Mouse (Mus musculus): Measurements from ENCODE around the gene Rfxank.

The Rfxank gene
- long read RNA-seq, experiment 1, partial matches to known transcripts, result 0 of 5 reads
- long read RNA-seq, experiment 1, other reads (novel, unspliced or antisense), result 3 of 5 reads
- long read RNA-seq, experiment 2, transcript Rfxank-201 (9 exons, 3,609 nt), result major isoform, 7 of 10 reads
- long read RNA-seq, experiment 2, partial matches to known transcripts, result 0 of 10 reads
- long read RNA-seq, experiment 2, other reads (novel, unspliced or antisense), result 1 of 10 reads

DNA sequence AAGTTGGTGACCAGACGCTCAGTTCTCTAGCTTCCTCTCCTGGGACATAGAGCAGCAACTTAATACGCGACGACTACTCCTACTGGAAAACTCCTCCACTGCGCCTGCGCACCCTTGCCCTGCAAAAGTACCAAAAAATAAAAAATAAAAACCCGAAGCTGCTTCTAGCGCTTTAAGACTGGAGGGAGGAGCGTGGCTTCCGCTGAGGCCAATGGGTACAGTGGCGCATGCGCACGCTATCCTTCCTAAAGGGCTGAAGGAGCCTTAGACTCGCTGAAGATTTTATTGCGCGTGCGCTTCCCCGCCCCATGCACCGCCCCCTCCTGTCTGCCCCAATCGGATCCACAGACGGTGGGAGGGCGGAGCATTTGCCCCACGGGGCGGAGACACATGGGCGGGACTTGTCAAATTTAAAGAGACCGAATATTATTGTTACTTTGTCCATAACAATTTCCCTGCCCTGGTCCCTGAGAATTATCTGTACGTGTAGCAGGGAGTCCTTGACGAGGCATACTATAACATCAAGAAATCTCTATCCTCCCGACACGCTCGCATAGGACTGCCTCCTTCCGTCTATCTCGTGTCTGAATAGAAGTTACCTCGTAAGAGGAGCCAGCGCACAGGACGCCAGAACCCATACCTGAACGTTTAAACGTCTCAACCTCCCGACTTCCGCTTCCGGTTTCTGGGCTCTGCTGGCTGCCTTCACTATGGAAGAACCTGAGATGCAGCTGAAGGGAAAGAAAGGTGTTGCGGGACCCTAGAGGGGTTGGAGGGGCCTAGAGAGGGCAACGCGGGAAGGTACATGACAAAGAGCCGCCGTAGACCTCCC is at the start of gene Rfxank, which contains the start of the genes Borcs8 and Mef2b:
Gene Rfxank, minus strand, starts transcription at position 129 of the 832 bp plus-strand sequence.
Gene Borcs8, plus strand, starts transcription at position 474 of the 832 bp plus-strand sequence.
Gene Mef2b, plus strand, starts transcription at position 686 of the 832 bp plus-strand sequence.
- intact Hi-C loops (cut with DNase I), result no loop called here

DNA sequence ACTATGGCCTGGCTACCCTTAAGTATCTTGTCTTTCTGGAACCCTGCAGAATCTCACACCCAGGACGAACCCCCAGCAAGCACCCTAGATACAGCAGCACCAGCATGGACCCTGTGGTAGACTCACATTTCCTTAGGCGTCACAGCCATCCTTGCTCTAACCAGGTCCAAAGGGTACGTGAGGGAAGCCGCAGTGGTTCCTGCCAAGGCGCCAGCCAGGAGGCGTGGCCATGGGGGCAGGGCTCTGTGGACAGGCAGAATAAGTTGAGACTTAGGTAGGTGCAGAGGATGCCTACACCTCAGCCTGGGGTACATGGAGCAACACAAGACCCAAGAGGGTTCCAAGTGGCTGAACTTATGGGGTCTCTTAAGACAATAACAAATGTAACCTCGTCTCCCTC is 49.8 kb upstream of the Rfxank start:
- intact Hi-C loops (cut with DNase I), result no loop called here

- intact Hi-C loops (cut with DNase I), result loop anchor here (5.0 kb wide), 1 partner anchor 39 kb away; no protein-coding TSS in a partner anchor
Measured at GRCm38 (mm10) chr8:70183194-70183593, 44.2 kb upstream of the Rfxank start.

DNA sequence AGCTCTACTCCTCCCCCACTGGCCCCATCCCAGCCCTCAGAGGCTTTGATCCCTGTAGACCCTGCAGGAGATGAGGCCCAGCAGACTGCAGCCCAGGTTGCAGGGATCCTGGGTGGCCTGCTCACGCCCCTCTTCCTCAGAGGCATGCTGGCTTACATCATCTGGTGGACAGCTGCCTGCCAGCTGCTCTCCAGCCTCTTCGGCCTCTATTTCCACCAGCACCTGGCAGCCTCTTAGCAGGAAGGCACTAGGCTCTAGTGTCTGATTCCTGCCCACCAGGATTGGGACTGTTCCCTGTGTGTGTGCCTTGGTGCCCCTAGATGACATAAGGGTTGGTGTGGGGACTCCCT is 42.9 kb upstream of the Rfxank start:
- intact Hi-C loops (cut with DNase I), result loop anchor here (5.0 kb wide), 1 partner anchor 40 kb away; no protein-coding TSS in a partner anchor

- intact Hi-C loops (cut with DNase I), result loop anchor here (5.0 kb wide), 1 partner anchor 41 kb away; no protein-coding TSS in a partner anchor
Measured at GRCm38 (mm10) chr8:70181212-70181902, 42.4 kb upstream of the Rfxank start.

DNA sequence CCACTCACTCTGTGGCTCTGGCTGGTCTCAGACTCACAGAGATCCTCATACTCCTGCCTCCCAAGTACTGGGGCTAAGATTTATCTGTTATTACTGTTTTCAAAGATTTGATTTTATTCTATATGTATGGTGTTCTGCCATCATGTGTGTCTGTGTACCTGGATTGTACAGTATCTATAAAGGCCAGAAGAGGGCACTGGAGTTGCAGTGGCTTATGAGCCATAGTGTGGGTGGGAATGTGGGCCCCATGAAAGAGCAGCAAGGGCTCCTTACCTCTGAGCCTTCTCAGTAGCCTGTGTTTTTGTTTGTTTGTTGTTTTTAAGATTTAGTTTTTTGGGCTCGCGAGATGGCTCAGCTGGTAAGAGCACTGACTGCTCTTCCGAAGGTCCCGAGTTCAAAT is 40.1 kb upstream of the Rfxank start:
- intact Hi-C loops (cut with DNase I), result no loop called here

DNA sequence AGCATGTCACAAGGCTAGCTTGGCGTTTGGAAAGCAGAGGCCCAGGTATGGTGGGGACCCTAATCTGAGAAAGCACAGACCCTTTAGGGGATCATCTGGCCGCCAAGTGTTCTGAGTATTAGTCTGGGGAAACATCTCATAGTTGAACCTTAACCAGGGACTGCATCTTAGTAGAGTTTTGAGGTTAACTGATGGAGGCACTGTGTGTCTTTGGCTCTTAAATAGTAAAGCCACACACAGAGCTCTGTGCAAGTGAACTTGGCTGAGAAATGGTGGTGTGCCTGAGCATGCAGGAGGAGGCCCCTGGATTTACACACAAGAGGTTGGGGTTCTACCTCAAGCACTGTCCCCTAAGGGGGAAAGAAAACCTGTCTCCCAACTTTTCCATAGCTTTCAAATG is 39.3 kb upstream of the Rfxank start:
- intact Hi-C loops (cut with DNase I), result no loop called here

DNA sequence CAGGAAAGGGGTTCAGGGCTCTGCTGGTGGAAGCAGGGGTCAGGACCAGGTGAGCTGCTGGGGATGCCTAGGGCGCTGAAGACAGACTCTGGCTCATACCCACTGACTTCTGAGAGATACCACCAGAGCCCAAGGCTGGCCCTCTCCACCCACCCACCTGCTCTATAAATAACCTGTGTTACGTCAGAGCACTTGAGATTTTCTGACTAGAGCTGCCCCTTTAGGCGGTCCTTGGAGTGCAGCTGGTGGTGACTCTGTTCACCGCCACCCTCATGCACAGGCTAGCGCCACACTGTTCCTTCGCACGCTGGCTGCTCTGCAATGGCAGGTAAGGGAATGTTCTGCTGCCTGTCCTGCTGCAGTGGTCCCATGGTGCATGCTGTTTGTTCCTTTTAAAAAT is 35.1 kb upstream of the Rfxank start:
- intact Hi-C loops (cut with DNase I), result no loop called here

GRCm38 (mm10) chr8:70173320-70173719 is 34.4 kb upstream of the Rfxank start:
- intact Hi-C loops (cut with DNase I), result no loop called here

- intact Hi-C loops (cut with DNase I), result no loop called here
Measured at GRCm38 (mm10) chr8:70172043-70172681, 33.2 kb upstream of the Rfxank start, which contains the start of gene Tmem161a. Tmem161a (plus strand) TSS chr8:70172356.

GRCm38 (mm10) chr8:70171240-70171639 is 32.3 kb upstream of the Rfxank start:
- intact Hi-C loops (cut with DNase I), result no loop called here

DNA sequence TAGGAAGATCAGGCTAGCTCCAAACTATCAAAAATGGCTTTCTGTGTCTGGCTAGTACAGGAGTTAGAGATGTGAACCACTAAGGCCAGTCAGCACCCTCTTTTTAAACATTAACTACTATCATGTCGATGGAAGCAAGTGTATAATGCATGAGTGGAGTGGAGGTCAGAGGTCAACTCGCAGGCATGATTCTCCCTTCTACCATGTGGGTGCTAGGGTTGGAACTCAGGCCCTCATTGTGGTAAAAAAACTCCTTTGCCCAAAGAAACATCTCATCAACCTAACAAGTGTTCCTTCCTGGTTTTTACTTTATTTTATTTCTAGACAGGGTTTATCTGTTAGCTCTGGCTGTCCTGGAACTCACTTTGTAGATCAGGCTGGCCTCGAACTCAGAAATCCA is 31.8 kb upstream of the Rfxank start:
- intact Hi-C loops (cut with DNase I), result no loop called here

GRCm38 (mm10) chr8:70170116-70170515 is 31.2 kb upstream of the Rfxank start:
- intact Hi-C loops (cut with DNase I), result no loop called here

- intact Hi-C loops (cut with DNase I), result loop anchor here (5.0 kb wide), 2 partner anchors 59 to 294 kb away; no protein-coding TSS in a partner anchor
Measured at GRCm38 (mm10) chr8:70166504-70167110, 27.7 kb upstream of the Rfxank start.

- intact Hi-C loops (cut with DNase I), result no loop called here
Measured at GRCm38 (mm10) chr8:70163316-70163715, 24.4 kb upstream of the Rfxank start.

DNA sequence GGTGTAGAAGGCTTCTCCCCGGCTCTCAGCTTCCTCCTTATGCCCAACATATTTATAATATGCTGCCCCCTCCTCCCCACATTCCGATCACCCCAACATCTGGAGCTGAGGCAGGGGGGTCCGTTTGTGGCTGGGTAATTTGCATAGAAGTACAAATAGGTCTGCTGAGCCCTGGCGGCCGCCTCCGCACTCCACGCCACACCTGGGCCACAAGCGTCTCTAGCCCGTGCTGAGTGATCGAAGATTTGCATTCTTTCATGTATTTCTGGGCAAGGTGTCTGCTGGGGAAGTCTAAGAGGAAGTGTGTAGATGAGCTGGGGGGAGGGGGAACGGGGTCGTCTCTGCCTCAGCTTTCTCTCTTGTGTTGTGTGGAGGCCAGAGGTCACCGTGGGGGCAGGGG is 21.1 kb upstream of the Rfxank start:
- intact Hi-C loops (cut with DNase I), result no loop called here

DNA sequence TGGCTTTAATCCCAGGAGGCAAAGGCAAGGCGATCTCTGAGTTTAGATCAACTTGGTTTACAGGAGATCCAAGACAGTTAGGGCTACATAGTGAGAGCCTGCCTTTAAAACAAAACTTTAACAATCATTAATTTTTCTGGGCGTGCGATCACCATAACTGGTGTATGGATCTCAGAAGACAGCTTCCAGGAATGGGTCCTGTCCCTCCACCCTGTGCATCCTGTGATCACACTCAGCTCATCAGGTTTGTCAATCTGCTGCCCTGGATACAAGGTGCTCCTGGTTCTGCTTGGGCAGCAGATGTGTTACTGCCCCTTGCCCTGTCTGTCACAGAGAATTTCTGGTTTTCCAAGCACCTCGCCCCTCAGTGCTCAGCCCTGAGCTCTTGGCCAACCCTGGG is 20.3 kb upstream of the Rfxank start:
- intact Hi-C loops (cut with DNase I), result no loop called here

- intact Hi-C loops (cut with DNase I), result no loop called here
Measured at GRCm38 (mm10) chr8:70158069-70158853, 19.3 kb upstream of the Rfxank start.

DNA sequence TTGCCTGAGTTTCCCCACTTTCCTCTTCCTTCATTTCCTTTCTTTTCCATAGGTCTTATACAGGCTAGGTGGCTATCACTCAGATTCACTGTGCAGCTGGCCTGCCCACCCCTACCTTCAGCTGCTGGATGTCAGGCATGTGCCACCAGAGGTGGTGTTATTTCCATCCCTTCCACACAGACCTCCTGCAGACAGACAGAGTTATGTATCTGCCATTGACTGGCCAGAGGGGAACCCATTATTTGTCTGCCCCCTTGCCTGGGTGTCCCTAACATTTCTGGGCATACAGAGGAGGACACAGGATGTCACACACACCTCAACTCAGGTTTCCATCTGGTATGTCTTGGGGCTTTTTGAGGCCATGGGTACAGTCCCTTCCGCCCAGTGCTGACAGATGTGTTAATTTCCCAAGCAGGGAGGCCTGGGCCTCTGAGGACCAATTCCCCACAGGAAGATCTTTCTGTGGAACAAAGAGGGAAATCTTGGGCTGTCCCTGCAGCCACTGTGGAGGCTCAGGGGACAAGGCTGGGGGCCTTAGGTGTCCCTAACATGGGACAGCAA is 18.4 kb upstream of the Rfxank start:
- intact Hi-C loops (cut with DNase I), result no loop called here
